In genomic region chr8:11411504-11412124, GRCm38 (mm10) we compare ENCODE assay signal across 8 mouse cellular contexts.
A peak's percentile ranks its signal among the peaks of the same experiment; 100 is the strongest.
DNase-seq lines count a peak whose midpoint lies in the region; ATAC-seq and TF ChIP-seq lines count a peak whose summit lies in the region.

No protein-coding gene starts in this region.

- TF ChIP-seq POLR2A in kidney, adult 2 months (IDR thresholded peaks at IDR 0.05; ENCODE audit: low read depth, low read length), result no peak

- ATAC-seq in kidney, embryonic 15.5 days (replicated peaks; ENCODE audit: low FRiP score), result no peak
- peak; percentile 81 for ATAC-seq in intestine, embryonic 16.5 days

- H3K27ac ChIP-seq in kidney, embryonic 15.5 days, result peak overlapping the region; percentile 45; the same call in 1 of the 2 replicates
- H3K27ac ChIP-seq in kidney, adult 2 months (ENCODE audit: insufficient read depth, low read depth, low read length), result no peak overlapping the region
- peak overlapping the region; percentile 74 for H3K27ac ChIP-seq in embryonic facial prominence, embryonic 10.5 days (replicated peaks)
- peak overlapping the region; percentile 89 for H3K27ac ChIP-seq in intestine, embryonic 16.5 days (ENCODE audit: low read length)

- H3K9me3 ChIP-seq in kidney, embryonic 15.5 days (replicated peaks), result no peaks in the 10 kb centered on the region
- H3K9me3 ChIP-seq in embryonic facial prominence, embryonic 10.5 days, result no peaks in the 10 kb centered on the region
- no peaks in the 10 kb centered on the region for H3K9me3 ChIP-seq in intestine, embryonic 16.5 days (ENCODE audit: control insufficient read depth, low read length)

- no peak overlapping the region for H3K4me3 ChIP-seq in kidney, embryonic 15.5 days (replicated peaks)
- H3K4me3 ChIP-seq in kidney, adult 2 months (ENCODE audit: insufficient read depth, low read depth, low read length), result no peak overlapping the region
- H3K4me3 ChIP-seq in embryonic facial prominence, embryonic 10.5 days, result no peak overlapping the region
- no peak overlapping the region for H3K4me3 ChIP-seq in intestine, embryonic 16.5 days (ENCODE audit: low read length)

- 58% methylated on average over 12 of the region's 12 CpGs for WGBS in kidney, embryonic 15.5 days
- 76% methylated on average over 12 of the region's 12 CpGs for WGBS in kidney, adult 2 months
- 63% methylated on average over 12 of the region's 12 CpGs for WGBS in embryonic facial prominence, embryonic 10.5 days
- 54% methylated on average over 12 of the region's 12 CpGs for WGBS in intestine, embryonic 16.5 days

- peaks cover 24% of the 10 kb centered on the region for H3K4me1 ChIP-seq in kidney, embryonic 15.5 days
- no peaks in the 10 kb centered on the region for H3K4me1 ChIP-seq in kidney, adult 2 months (ENCODE audit: control insufficient read depth, insufficient read depth, low read length)
- H3K4me1 ChIP-seq in embryonic facial prominence, embryonic 10.5 days, result peaks cover 27% of the 10 kb centered on the region
- H3K4me1 ChIP-seq in intestine, embryonic 16.5 days (ENCODE audit: control insufficient read depth, insufficient read depth, low read length), result peaks cover 17% of the 10 kb centered on the region

- H3K4me2 ChIP-seq in kidney, embryonic 15.5 days, result no peak overlapping the region
- H3K4me2 ChIP-seq in intestine, embryonic 16.5 days (ENCODE audit: low read depth, low read length), result no peak overlapping the region; the same call in 1 of the 2 replicates

- peaks cover 100% of the 10 kb centered on the region for H3K36me3 ChIP-seq in kidney, embryonic 15.5 days
- no peaks in the 10 kb centered on the region for H3K36me3 ChIP-seq in kidney, adult 2 months (ENCODE audit: control insufficient read depth, insufficient read depth, low read length)
- peaks cover 85% of the 10 kb centered on the region for H3K36me3 ChIP-seq in embryonic facial prominence, embryonic 10.5 days (replicated peaks)
- peaks cover 15% of the 10 kb centered on the region for H3K36me3 ChIP-seq in intestine, embryonic 16.5 days (ENCODE audit: control insufficient read depth, insufficient read depth, low read length)

- H3K9ac ChIP-seq in kidney, embryonic 15.5 days, result no peak overlapping the region
- no peak overlapping the region; the same call in 1 of the 2 replicates for H3K9ac ChIP-seq in intestine, embryonic 16.5 days (ENCODE audit: low read depth, low read length)

- TF ChIP-seq CTCF in kidney, adult 2 months (conservative IDR thresholded peaks at IDR 0.05; ENCODE audit: insufficient read depth, insufficient read length, low read depth, low read length), result no peak

- H3K27me3 ChIP-seq in kidney, embryonic 15.5 days, result no peaks in the 10 kb centered on the region
- H3K27me3 ChIP-seq in kidney, adult 2 months (replicated peaks; ENCODE audit: control insufficient read depth, insufficient read depth, low read length), result no peaks in the 10 kb centered on the region
- no peaks in the 10 kb centered on the region for H3K27me3 ChIP-seq in embryonic facial prominence, embryonic 10.5 days (replicated peaks; ENCODE audit: low read depth, poor library complexity, severe bottlenecking)
- H3K27me3 ChIP-seq in intestine, embryonic 16.5 days (replicated peaks; ENCODE audit: control insufficient read depth, insufficient read depth, low read length), result no peaks in the 10 kb centered on the region

- DNase-seq in kidney, adult 2 months, result no peak
- DNase-seq in embryonic facial prominence, embryonic 10.5 days (ENCODE audit: low spot score), result peak; percentile 42
- DNase-seq in retina, postnatal 1 day, result peak; percentile 75
- no peak for DNase-seq in spleen, postnatal 4 days (ENCODE audit: low spot score in 2 of 2)
- no peak for DNase-seq in adrenal gland, postnatal 10 days
- DNase-seq in urinary bladder, adult 2 months (ENCODE audit: low spot score), result no peak

Comparison
In these comparisons a context has a peak if more than half of its experiments do, and no peak if none do; other contexts are left out.
1. DNase-seq: peak in embryonic facial prominence, embryonic 10.5 days (single experiment) and retina, postnatal 1 day (single experiment); none in kidney, adult 2 months (single experiment), spleen, postnatal 4 days (0 of 2), adrenal gland, postnatal 10 days (single experiment) and urinary bladder, adult 2 months (single experiment).